Mouse (Mus musculus) lung, adult 2 months (tissue): Measurements from ENCODE around the gene Icam5. TPM values are rescaled to one million over a fixed set of nuclear protein-coding genes. Genes with fewer than 3 reads are reported as not detected.

ENCODE experiments used
- DNase-seq: peaks from one replicate; pipeline ENCODE4 v3.0.0; 2022
- H3K4me1 ChIP-seq: fragments of 200-500 bp; 2 replicates; pipeline ENCODE4 v1.6.1; 2011; ENCODE audit warnings: low read length; ENCODE audit not compliant: control insufficient read depth, insufficient read depth
- H3K4me3 ChIP-seq: fragments of 200-500 bp; replicated peaks from 2 replicates; pipeline ENCODE3; 2011; ENCODE audit warnings: low read depth, mild to moderate bottlenecking, control low read depth, low read length; ENCODE audit errors: extremely low read depth
- CTCF ChIP-seq: fragments of 200-500 bp; IDR thresholded peaks from 2 replicates; pipeline ENCODE4 v1.5.1; 2011; ENCODE audit warnings: mild to moderate bottlenecking, low read length, control low read depth; ENCODE audit not compliant: insufficient read depth
- POLR2A ChIP-seq: fragments of 200-500 bp; IDR thresholded peaks from 2 replicates; pipeline ENCODE4 v1.6.1; 2011; ENCODE audit warnings: low read depth, mild to moderate bottlenecking, control low read depth, low read length, borderline replicate concordance; ENCODE audit errors: extremely low read depth
- WGBS: fragments of 180-500 bp; shearing (Covaris S2); methylation state at CpG from one replicate; pipeline ENCODE4 v1.1.7; 2018; 5-methylcytosine and 5-hydroxymethylcytosine counted together
- polyA plus RNA-seq: library from polyadenylated mRNA; depleted of rRNA; stranded (reverse); fragments of >200 nt; gene quantifications from 2 replicates; pipeline ENCODE4 v1.2.3, GENCODE M21; 2012

Icam5 gene
- polyA plus RNA-seq, 1 experiment, result 0.77 TPM

GRCm38 (mm10) chr9:21011846-21012312 is 20.0 kb upstream of the Icam5 start:
- TF ChIP-seq CTCF (no peak), POLR2A (no peak)
- H3K4me3 ChIP-seq, result no peak overlapping the region
- peaks cover 19% of the 10 kb centered on the region for H3K4me1 ChIP-seq
- DNase-seq, result peak; percentile 60
- 8% methylated on average over 5 of the region's 5 CpGs for WGBS

GRCm38 (mm10) chr9:21012368-21012767 is 19.5 kb upstream of the Icam5 start:
- no peak overlapping the region for H3K4me3 ChIP-seq
- no peak for TF ChIP-seq CTCF
- TF ChIP-seq POLR2A, result no peak
- no peak for DNase-seq
- H3K4me1 ChIP-seq, result peaks cover 21% of the 10 kb centered on the region
- 25% methylated on average over 1 of the region's 1 CpGs for WGBS

DNA sequence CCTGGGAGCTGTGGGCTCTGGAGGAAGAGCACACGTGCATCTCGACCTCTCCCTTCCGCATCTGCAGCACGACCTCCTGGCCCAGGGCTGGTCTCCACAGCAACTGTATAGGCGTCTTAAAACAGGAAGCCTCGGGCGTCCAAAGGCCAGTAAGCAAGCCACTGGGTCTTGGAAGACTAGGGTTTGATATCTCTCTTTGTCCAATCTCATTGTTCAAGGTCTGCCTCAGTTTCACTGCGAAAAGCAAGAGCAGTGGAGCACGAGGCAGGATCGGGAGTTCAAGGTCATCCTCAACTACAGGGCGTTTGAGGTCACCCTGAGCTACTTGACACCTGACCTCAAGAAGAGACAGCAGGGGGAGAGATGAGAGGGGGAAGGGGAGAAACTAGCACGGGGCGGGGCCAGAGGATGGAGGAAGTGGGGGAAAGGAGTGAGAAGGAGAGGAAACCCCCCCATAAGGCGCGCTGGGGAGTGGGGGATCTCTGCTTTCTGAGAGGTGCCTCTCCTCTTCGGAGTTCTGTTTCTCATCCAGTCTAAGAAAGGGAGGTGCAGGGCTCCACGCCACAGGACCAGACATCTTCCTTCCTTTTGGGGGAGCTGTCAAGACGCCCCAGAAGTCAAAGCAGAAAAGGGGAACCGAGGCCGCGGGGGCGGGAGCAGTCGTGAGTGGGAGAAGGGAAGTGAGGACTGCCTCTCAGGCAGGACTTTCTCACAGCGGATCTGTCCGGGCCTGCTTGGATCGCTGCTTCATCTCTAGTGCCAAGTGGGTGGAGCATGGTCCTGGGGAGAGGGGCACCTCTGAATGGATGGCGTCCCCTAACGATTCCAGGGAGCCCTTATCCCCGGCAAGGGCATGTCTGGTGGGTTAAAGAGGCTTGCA is 16.9 kb upstream of the Icam5 start:
- H3K4me3 ChIP-seq, result peak overlapping the region; percentile 89
- TF ChIP-seq CTCF, result no peak
- TF ChIP-seq POLR2A, result peak; percentile 43; the same call in 1 of the 2 replicates
- DNase-seq, result peak; percentile 78
- peaks cover 30% of the 10 kb centered on the region for H3K4me1 ChIP-seq
- WGBS, result 7% methylated on average over 29 of the region's 29 CpGs

DNA sequence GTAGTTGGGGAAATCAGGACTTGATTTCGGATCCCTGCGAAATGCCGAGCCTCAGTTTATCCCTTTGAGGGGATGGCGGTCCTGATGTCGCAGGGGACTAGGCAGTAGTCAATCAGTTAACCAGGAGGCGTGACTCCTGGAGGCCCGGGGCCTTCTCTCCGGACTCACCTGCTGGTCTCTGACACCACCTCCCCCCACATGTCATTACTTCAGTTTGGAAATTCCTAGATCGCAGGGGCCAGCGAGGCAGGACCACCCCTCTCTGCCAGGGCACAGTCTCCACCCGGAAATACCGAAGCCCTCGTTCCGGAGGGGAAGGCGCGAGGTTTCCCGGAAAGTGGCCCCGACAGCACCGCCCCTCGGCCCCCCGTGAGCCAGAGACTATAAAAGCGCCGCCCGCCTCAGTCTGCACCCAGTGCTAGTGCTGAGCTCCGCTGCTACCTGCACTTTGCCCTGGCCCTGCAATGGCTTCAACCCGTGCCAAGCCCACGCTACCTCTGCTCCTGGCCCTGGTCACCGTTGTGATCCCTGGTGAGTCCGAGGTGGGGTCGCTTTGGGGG is 16.2 kb upstream of the Icam5 start, which contains the start of gene Icam1:
Gene Icam1 (plus strand): TSS at position 415 of the 560 bp plus-strand sequence.
- WGBS, result under 1% methylated on average over 30 of the region's 30 CpGs
- H3K4me1 ChIP-seq, result peaks cover 27% of the 10 kb centered on the region
- peak; percentile 92 for DNase-seq

DNA sequence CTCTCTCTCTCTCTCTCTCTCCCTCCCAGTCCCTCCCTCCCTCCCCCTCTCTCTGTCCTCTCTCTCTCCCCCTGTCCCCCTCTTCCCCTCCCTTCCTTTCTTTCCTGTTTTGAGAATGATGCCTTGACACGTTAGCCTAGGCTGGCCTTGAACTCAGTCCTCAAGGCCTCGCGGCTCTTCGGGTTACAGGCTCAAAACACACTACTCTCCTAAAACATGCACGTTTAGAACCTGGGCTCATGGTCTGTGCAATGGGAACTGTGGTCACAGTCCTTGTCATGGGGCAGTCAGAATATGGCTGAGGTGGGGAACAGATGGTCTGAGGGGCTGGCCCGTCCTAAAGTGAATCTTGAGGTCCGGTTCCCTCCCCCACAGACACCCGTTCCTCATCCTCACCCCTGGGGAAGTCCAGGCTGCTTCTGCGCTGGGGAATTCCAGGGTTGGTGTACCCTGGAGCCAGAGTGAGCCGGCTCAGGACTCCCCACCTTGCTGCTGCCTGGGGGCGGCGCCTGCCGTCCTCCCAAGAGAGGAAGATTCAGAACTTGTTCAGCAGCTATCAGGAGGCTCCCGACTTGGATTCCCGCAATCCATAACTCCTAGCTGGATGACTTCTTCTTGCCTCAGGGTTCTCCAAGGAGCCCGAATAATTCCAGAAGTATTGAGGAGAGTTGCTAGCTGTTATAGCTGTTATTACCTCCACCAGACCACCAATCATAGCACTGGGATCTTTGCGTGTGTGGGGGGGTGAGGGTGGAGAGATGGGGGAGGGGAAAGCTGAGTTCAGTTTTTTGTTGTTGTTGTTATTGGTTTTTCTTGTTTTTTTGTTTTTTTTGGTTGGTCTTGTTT is 15.3 kb upstream of the Icam5 start:
- H3K4me3 ChIP-seq, result peak overlapping the region; percentile 89
- 5% methylated on average over 17 of the region's 17 CpGs for WGBS
- peak; percentile 61 for DNase-seq
- TF ChIP-seq CTCF (no peak), POLR2A (0 out of 2 replicates have a peak, but pooled peaks have one; percentile 6)
- peaks cover 28% of the 10 kb centered on the region for H3K4me1 ChIP-seq

More for the DNA sequence above, 16.2 kb upstream of the Icam5 start, which contains the start of gene Icam1:
- TF ChIP-seq CTCF (no peak), POLR2A (peak; percentile 100)
- H3K4me3 ChIP-seq, result peak within 1 kb of the TSS; percentile 89

DNA sequence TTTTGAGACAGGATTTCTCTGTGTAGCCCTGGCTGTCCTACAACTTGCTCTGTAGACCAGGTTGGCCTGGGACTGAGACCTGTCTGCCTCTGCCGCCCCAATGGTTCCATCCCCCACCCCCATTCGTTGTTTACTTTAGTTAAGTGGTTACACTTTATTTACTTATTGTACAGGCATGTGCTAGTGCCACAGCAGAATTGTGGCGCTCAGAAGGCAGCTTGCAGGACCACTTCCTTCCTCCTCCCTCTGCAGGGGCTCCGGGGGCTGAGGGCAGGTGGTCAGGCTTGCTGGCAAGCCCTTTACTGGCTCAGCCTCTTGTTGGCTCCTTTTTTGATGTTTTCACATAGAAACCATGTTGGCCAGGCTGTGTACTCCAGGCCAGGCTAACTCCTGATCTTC is 14.7 kb upstream of the Icam5 start:
- Histone ChIP-seq H3K4me1 (peaks cover 26% of the 10 kb centered on the region), H3K4me3 (peak overlapping the region; percentile 57)
- WGBS, result 18% methylated on average over 4 of the region's 4 CpGs
- TF ChIP-seq POLR2A (0 out of 2 replicates have a peak, but pooled peaks have one; percentile 6), CTCF (no peak)
- no peak for DNase-seq

DNA sequence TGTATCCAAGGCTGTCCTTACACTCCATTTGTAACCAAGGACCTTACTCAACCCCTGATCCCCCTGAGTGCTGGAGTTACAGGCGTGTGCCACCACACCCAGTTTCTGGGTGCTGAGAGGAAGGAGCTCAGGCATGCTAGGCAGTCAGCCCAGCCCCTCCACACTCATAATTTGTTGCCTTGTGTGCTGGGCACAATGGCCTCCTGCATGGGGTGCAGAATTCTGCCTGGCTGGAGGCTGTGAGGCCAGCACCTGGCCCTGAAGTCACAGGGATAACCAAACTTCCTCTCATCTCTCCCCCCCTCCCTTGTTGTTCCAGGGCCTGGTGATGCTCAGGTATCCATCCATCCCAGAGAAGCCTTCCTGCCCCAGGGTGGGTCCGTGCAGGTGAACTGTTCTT is 13.3 kb upstream of the Icam5 start:
- Histone ChIP-seq H3K4me3 (no peak overlapping the region), H3K4me1 (peaks cover 23% of the 10 kb centered on the region)
- WGBS, result 57% methylated on average over 2 of the region's 2 CpGs
- DNase-seq, result no peak
- no peak for TF ChIP-seq CTCF
- TF ChIP-seq POLR2A, result no peak; the same call in 1 of the 2 replicates

GRCm38 (mm10) chr9:21021363-21021762 is 10.5 kb upstream of the Icam5 start:
- no peak overlapping the region for H3K4me3 ChIP-seq
- TF ChIP-seq POLR2A (no peak), CTCF (no peak)
- WGBS, result 71% methylated on average over 3 of the region's 3 CpGs

GRCm38 (mm10) chr9:21022288-21022687 is 9.6 kb upstream of the Icam5 start:
- TF ChIP-seq CTCF (no peak), POLR2A (no peak)
- WGBS, result 41% methylated on average over 6 of the region's 6 CpGs
- H3K4me1 ChIP-seq, result peaks cover 14% of the 10 kb centered on the region
- peak; percentile 53 for DNase-seq
- H3K4me3 ChIP-seq, result no peak overlapping the region

More at GRCm38 (mm10) chr9:21021363-21021762, 10.5 kb upstream of the Icam5 start:
- H3K4me1 ChIP-seq, result peaks cover 17% of the 10 kb centered on the region
- DNase-seq, result no peak
